Mouse (Mus musculus): Measurements from ENCODE around the gene Srl. TPM values are rescaled to one million over a fixed set of nuclear protein-coding genes. Genes with fewer than 3 reads are reported as not detected.
"Not testable (repeated sequence)": the region's sequence is repeated elsewhere in the genome, so short reads cannot be mapped to it uniquely, and the experiment has no call there.

Srl gene
- total RNA-seq, 4 experiments from 2014 or later: 1,019 to 1,332 (median 1,204) TPM

DNA sequence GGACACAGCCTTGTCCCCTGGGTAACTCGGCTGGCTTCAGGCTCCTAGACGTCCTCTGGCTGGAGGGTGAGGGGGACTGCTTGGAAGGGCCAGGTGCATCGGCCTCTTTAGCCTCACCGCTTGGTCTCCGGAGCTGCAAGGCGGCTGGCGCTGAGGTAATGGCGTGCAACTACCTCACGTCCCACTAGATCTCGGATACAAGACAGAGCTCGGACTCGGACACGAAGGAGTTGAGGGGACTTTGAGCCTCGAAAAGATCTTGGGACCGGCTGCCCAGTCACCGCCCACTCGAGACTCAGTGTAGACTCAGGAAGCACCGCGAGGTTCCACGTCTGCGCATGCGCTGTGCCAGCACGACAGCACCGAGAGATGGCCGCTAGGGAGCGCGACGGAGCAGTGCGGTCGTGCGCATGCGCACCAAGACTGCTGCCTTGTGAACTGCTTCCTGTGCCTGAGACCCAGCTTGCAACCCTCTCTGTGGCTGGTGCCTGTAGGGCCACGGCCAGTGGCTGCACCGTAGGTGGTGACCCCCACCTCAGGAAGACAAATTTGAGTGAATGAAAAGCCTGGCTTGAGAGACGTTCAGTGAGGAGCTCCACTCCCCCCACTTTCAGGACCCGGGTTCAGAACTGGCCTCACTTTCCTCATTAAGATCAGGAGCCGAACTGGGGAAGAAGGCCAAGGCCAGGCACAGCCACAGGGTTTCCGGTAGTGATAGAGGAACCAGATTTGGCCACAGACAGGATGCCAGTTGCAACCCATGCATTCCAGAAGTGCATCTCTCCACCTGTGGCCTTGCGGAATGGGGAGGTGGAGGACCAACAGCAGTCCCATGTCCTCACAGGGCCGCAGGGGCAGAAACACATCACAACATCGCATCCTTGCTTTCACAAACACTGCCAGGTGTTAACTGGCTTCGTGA is 66.5 kb downstream of the Srl start:
- peak; percentile 94 to 98 for DNase-seq (ENCODE audit: low spot score in 2 of 2)

DNA sequence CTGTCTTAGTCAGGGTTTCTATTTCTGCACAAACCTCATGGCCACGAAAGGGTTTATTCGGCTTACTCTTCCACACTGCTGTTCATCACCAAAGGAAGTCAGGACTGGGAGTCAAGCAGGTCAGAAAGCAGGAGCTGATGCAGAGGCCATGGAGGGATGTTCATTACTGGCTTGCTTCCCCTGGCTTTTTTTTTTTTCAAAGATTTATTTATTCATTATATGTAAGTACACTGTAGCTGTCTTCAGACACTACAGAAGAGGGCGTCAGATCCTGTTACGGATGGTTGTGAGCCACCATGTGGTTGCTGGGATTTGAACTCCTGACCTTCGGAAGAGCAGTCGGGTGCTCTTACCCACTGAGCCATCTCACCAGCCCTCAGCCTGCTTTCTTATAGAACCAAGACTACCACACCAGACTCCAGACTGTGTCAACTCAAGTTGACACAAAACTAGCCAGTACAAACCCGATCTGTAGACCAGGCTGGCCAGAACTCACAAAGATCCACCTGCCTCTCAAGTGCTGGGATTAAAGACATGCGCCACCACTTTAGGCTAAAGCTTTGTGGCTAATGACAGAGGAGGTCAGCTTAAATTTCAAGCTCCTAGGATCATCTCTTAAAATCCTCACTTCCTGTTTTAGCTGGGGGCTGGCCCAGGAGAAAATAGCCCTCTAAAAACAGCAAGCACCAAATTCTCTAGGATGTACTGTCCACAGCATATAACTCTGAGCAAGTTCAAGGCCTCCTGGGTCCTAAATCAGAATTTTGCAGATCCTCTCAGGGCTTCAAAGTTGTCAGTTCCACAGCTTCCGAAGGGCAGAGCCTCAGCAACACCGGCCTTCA is 67.4 kb downstream of the Srl start:
- DNase-seq (ENCODE audit: low spot score in 2 of 2): not testable (repeated sequence)

DNA sequence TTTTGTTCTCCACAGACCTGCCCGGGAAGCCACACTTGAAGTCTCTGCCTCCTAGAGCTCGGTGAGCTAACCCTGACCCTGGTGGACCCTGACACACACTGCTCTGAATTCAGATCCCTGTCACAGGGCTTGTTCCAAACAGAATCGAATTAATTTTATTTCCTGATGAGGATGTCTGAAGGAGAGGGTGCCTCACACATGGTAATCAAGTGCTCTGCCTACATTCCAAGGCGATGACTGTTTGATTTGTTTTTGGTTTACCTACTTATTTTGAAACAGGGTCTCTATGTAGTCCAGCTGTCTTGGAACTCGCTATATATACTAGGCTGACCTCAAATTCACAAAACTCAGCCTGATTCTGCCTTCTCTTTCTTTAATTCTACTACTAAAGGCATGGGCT is 68.4 kb downstream of the Srl start:
- no peak for DNase-seq (ENCODE audit: low spot score in 2 of 2)

DNA sequence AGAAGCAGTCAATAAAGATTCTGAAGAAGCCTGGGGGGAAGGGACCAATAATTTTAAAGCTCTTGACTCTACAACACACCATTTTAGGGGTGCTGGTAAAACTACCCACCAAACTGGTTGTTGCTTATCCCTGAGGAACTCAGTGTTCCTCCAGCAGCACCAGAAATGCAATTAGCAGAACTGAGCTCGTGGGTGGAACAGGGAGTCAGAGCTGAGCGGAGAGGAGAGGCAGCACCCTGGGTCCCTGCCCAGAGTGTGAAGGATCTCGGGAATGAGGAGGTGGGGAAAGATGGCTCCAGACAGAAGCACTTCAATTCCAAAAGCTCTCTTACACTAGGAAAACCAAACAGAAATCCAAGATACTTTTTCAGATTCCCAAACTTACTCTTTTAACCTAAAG is 68.9 kb downstream of the Srl start:
- peak; percentile 38 to 61 for DNase-seq (ENCODE audit: low spot score in 2 of 2)

DNA sequence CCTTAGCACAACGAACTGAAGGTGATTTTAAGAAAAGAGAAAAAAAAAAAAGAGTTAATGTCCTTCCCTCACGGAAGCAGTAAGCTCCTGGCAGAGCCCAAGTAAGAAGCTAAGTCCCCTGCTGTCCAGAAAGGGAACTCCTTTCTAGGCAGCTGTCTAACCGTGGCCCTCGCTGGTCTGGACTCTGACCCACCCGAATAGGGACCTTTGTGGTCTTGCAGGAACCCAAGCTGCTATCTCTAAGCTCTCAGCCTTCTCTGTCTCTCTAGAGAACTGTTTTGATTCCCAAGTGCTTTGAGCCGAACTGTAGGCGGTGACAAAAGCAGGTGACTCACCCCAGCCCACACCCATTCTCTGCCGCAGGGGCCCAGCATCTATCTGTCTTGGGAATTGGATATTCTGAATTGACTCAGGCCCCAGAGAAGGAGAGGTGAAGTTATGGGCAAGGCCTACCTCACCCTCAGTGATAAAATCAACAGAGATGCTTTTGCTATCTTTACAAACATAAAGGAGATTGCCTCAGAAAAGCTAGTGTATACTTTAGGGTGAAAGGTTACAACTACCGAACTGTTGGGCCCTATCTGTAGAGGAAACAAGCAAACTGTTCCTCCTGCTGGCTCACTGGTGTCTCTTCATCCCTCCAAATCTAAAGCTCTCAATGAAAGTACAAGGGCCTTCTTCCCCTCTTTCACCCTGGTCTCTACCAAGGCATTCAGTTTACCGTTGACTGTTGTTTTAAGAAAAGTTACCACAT is 71.8 kb downstream of the Srl start:
- no peak for DNase-seq (ENCODE audit: low spot score in 2 of 2)

DNA sequence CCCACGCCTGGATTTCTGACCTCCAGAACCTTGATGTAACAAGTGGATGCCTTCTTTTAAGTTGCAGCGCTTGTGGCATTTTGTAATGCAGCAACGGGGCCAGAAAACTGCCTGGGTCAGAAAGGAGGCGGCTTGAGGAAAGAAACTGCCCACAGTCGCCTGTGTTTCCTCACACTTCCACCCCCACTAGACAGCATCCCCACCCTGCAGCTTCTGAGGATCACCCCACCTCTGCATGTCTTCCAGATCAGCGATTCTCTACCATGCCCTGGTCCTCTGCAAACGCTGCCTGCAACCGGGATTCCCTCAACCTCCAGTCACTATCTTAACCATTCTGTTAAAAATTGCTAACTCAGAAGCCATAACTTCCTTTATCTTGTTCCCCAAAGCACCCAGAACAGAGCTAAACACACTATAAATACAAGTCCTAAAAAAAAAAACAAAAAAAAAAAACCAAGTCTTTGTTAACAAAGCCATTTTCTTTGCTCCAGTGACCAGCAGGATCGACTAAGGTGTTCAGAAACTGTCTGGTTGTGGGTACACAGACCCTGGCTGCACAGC is 77.0 kb downstream of the Srl start:
- DNase-seq (ENCODE audit: low spot score in 2 of 2): no peak

DNA sequence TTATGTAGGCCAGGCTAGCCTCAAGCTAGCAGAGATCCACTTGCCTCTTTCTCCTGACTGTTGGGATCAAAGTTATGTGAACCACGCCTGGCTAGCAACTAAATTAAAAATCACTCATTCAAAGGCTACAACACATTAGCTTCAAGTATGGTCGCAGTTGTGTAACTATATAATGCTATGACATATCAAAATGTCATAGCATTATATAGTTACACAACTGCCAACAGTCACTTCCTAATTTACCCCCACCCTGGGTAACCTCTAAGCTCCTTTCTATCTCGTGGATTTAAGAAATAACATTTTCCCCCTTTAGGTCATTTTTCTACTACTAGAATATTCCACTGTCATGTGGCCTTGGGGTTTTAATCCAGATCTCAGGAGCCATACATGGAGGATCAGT is 83.7 kb downstream of the Srl start:
- DNase-seq (ENCODE audit: low spot score in 2 of 2): no peak

DNA sequence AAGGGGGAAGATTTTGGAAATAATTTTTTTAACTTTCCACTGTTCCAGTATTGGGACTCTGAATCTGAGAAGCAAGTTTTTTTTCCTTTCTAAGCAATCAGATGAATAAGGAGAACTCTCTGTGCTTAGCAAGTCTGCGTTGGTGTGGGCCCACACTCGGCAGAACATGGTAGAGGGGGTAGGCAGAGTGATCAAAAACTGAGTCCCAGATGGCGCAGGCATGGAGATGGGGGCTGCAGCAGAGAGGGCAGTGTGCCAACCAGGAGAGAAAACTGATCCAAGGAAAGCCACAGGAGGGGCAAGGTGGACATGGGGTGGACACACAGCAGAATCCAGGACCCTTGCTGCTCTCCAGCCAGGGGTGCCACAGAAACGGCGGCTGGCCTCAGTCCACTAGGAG is 85.2 kb downstream of the Srl start:
- no peak for DNase-seq (ENCODE audit: low spot score in 2 of 2)

DNA sequence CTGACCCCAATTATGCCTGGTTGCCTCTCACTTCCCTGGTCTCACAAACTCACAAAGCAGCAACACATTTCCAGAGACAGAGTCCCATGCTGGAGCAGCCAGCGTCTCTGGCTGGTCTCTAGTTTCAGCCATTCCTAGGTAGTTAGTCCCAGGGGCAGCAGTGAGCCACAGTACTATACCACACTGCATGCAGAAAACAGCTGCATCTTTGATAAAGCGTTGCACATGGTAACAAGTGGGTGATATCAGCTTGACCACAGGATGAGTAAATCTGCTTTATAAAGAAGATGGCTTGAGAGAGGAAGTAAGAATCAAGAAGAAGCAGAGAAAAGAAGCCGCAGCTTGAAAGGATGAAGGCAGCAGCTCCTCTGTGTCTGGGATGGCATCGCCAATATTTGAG is 85.9 kb downstream of the Srl start:
- DNase-seq (ENCODE audit: low spot score in 2 of 2): no peak

DNA sequence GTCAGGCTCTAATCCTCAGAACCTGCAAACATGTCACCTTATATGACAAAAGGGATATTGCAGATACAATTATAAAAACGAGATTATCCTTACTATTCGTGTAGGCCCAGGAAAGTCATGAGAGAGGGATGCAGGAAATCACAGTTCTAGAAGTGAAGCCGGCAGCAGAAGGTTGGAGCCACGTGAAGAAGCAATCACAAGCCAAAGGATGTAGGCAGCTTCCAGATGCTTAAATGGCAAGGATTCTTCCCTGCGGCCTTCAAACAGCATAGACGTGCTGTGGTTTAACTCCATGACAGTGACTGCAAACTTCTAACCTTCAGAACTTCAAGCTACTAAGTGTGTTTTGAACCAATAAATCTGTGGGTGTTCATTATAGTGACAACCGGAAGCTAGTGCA is 87.1 kb downstream of the Srl start:
- DNase-seq (ENCODE audit: low spot score in 2 of 2): no peak

DNA sequence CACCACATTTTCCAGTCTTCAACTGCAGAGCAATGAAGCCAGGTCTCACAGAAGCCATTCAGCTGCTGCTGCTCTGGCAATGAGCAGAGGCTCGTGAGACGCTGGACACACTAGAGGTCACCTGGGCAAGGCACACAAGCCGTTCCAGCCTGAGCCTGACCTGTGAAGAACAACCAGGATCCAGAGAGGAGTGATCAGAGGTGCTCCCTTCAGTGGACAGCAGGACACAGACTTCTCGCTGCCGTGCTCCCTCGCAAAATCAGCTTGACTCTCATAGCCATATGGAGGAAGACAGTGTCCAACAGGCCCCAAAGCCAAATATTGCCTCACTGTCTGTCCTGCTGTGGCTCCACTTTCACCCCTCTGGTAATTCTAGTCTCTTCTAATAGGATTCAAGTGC is 92.2 kb downstream of the Srl start:
- DNase-seq (ENCODE audit: low spot score in 2 of 2): no peak

DNA sequence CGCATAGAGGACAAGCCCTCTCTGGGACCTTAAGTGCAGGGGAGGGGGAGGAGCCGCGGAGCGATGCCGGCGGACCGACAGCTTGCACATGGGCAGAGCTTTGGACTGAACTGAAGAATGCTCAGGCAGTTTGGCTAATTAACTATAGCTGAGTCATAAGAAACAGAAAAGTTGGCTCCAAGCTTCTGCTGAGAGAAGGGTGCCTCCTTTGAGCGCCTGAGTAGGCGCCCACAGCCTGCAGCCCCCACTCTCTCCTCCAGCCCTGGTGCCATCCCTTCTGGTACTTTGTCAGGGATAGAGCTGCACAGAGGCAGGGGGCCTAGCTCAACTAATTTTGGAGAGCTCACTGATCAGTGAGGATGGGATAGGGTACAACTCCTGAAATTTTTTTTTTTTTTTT is 93.4 kb downstream of the Srl start:
- no peak for DNase-seq (ENCODE audit: low spot score in 2 of 2)

DNA sequence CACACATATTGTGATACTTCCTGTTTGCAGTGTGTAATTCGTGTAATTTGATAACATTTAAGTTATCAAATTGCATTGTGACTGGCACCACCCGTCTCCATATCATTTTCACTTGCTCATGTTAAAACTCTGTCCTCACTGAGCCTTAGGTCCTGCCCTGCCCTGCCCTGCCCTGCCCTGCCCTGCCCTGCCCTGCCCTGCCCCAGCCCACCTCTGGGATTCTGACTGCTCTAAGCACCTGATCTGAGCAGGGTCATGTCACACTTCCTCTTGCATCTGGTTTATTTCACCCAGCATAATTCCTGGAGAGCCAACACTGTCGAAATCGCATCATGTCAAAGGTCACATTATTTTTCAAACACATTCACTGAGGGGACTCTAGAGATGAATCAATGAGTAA is 95.2 kb downstream of the Srl start:
- no peak for DNase-seq (ENCODE audit: low spot score in 2 of 2)

DNA sequence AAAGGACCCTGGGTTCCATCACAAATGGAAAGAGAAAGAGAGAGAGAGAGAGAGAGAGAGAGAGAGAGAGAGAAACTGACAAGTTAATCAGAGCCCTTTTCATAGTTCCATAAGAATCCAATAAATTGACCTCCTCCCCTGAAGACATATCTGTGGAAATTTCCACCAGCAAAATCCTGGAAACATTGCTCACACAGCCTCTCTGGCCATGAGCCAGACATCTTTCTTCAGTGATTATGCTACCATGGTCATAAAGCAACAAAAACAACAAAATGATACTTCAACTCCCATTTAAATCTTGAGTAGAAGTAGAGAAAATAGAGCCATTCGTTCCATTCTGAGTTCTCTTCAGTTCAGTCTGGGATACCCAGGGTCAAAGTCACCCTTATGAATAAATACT is 97.2 kb downstream of the Srl start:
- no peak for DNase-seq (ENCODE audit: low spot score in 2 of 2)

DNA sequence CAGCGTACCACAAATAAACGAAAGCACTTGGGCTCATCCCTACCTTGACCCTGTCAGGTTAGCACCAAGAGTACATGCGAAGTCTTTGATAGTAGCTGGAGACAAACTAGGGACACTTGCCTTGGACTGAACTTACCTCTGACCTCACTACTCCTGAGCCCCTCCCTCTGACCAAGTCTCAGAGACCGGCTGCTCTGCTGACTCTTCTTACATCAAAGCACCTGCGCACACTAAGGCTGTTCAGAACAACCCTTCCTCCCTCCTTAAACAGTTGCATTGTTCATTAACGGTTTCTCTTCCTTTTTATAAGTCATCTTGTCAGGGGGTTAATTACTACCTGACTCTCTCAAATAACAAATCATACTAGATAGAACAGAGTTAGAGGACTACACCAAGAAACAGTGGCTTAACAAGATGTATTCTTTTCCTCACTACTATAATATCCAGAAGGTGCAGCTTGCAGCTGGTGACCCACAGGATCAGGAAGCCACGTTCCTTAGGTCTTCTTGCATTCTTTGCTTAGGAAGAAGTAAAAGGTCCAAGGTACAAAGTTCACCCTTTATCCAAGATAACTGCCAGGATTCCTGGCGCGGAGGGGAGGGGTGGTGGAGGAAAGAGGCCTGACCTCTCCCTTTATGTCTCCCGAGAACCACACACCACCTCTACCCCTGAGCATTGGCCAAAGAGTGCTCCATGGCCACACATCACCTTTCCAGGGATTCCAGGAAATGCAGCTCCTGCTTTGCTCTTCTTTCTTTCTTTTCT is 102.1 kb downstream of the Srl start:
- DNase-seq (ENCODE audit: low spot score in 2 of 2): no peak

DNA sequence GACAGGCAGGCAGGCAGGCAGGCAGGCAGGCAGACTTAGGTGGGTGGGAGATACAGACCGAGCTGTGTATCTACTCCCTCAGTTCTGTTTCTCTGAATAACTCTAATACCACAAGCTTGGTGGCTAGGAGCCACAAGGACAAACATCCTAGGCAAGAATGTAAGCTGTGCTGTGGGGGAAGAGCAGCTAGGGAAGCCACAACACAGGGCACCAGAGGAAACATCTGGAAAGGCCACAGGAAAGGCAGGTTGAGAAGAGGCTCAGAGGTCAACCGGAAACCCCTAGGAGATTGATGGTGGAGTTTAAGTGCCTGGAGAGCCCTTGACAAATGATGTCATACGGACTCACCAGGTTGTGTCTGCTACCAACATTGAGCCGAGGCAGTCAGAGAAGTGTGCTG is 104.9 kb downstream of the Srl start:
- no peak for DNase-seq (ENCODE audit: low spot score in 2 of 2)

DNA sequence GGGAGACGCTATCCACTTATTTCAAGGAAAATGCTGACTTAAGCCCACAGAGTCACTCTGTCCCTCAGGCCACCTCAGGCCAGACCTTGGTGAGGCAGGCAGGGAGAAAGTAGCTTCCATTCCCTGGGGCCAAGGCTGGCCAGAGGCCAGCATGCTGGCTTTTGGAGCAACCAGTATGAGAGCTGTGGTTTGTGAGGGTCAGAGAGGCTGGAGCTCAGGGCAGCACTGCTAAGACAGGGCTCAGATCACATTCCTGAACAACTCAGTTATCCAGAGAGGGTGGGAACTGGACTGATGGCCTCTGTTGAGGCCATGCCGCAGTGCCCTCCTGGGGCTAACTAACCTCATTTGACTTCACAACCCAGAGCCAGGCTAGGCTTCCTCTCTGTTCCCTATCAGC is 106.2 kb downstream of the Srl start:
- no peak for DNase-seq (ENCODE audit: low spot score in 2 of 2)

DNA sequence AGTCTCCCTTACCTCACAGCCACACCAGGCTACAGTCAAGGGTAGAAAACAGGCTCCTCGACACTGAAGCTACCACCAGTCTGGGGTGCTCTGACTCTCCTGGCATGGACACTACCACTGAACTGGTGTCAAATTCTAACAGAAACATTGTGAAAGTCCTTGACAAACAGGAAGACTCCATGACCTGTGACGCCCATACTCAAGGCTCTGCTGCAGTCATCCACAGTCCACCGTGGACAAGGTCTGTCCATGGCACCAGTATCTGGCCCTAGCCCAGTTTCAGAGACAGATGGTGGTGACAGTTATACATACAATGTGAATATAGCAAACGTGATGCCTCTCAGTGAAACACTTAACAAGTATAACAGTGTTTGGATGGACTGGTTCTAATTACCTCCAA is 109.8 kb downstream of the Srl start:
- DNase-seq (ENCODE audit: low spot score in 2 of 2): no peak

DNA sequence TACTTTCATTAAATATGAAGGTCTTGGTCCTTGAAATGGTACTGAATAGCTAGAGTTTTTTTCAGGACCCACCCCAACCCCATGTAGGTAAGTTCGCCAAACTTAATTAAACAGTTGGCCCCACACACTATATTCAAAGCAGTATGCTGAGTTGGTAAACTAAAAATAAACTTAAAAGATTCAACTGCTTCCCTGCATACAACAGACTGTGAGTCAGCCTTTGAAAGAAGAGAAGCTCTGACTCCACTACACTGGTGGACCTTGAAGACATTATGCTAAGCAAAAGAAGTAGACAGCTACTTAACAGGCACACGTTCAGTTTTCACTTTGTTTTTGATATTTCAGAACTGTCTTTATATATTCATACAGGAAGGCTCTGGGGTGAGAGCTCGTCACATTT is 110.6 kb downstream of the Srl start:
- no peak for DNase-seq (ENCODE audit: low spot score in 2 of 2)

DNA sequence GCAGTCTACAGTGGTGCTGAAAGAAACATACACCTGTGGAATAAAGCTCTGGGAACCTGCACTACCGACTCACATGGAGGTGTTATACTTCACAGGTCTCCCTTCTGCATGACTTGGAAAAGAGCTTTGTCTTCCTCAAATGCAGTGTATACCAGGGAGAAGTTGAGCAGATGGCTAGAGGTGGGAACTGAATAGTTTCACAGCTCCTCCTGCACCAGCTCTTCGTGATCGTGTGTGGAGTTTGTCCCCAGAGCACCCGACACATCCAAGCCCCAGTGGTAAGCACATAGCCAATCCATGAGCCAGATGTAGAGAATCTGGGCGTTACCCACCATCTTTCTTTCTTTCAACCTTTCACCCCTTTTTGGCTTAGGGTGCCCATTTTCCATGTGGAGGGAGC is 111.4 kb downstream of the Srl start:
- DNase-seq (ENCODE audit: low spot score in 2 of 2): no peak
